Mouse (Mus musculus): ENCODE measurements around the gene Zfp991. TPM values are rescaled to one million over a fixed set of nuclear protein-coding genes. Genes with fewer than 3 reads are reported as not detected.
"Not testable (repeated sequence)": the region's sequence is repeated elsewhere in the genome, so short reads cannot be mapped to it uniquely, and the experiment has no call there.

Zfp991 gene
- polyA plus RNA-seq, 2 experiments from 2014 or later = 6.4 to 12.5 TPM

DNA sequence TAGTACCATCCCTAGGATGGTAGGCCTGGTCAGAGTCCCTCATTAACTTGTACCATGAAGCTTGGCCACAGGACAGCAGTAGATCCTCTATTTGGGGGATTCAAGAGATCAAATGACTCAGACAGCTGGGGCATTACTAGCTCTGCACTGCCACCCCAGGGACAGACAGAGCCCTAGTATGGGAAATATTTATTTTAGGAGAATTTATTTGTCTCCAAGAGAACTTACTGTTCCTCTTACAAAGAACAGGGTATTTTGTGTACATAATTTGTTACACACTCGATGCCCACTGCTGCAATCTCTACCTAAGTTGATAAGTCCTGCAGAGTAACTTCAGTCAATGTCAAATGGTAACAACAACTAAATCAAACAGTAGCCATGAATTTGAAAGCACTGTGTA is 55.0 kb downstream of the Zfp991 start:
- ATAC-seq = not testable (repeated sequence)

DNA sequence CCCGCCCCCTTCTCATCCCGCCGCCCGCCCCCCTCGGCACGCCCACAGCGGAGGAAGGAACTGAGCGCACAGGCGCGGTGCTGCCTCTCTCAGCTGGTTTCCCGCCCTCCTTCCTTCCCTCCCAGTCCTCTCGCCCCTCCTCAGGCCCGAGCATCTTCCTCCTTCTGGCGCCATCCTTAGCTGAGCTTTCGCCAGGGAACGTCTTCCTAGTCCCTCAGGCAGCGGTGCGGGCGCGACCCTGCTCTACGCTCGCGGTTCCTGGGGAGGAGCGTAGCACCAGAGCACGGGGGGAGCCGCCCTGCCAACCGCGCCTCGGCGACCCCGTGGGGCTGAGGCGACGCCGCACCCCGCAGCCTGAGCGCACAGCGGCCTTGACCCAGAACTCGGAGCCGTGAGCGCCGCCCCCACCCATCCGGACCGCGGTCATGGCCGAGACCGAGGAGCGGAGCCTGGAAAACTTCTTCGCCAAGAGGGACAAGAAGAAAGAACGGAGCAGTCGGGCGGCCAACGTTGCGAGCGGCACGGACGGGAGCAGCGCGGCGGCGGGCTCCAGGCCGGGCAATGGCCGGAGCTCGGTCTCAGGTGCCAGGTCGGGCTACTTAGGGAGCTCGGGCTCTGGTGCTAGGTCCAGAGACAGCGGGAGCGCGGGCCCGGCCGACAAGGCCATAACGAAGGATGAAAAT is 55.6 kb downstream of the Zfp991 start:
- not testable (repeated sequence) for ATAC-seq

DNA sequence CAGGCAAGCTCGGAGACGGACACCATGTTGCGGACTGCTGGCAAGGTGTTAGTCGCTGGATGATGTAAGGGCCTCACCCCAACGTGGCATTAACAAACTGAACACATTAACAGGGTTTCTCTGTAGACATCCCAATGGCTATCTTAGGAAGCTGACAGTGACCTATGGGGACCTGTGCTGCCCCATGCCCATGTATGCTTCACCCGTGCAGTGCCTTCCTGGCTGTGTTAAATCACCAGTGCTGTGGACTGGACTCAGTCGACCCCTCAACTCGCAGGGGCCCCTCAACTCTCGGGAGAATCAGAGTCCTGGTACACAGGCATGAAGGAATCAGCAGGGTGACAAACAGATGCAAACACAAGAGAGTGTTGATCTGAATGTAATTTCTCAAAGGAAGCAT is 63.3 kb downstream of the Zfp991 start:
- not testable (repeated sequence) for ATAC-seq

DNA sequence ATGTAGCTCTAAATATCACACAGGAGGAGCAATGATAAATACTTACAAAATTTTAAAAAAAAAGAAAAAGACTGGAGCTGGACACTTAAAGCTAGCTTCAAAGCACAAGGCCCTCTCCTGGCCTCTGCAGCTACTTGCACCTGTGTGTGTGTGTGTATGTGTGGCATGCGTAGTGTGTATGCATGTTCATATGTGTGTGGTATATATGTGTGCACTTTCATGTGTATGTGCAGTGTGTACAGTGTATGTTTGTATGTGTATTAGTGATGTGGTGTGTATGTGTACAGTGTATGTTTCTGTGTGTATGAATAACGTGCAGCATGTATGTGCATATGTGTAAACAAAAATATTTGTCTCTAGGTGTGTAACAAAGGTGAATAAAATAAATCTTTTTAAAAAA is 65.4 kb downstream of the Zfp991 start:
- ATAC-seq = not testable (repeated sequence)

DNA sequence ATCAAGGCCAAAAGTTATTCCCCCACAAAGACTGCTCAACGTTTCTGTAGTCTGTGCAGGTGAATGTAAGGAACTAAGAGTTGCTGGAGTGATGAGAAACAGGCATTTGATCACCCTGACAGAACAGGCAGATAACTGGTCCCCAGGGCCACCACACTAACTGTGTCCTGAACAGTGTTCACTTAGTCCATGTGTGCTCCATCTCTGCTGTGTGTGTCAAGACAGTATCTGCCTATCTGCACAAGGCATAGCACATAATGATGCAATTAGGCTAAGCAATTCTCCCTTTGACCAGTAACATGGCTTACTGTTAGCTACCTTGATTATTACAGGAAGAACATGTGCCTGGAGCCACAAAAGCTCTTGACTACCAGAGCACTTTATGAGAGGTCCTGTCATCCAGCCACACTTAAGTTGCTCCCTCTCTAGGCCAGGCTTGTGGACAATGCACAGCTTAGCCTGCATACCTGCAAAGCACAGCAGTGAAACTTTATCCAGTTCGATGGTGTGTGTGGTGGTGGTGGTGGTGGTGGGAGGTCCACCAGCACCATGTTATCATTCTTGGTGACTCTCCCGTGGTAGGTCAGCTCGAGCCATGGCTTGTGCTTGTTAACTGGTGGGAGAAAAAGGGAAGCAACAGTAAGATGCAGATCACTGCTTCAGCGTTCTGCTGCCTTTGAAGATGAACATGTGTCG is 67.4 kb downstream of the Zfp991 start:
- ATAC-seq = not testable (repeated sequence)

DNA sequence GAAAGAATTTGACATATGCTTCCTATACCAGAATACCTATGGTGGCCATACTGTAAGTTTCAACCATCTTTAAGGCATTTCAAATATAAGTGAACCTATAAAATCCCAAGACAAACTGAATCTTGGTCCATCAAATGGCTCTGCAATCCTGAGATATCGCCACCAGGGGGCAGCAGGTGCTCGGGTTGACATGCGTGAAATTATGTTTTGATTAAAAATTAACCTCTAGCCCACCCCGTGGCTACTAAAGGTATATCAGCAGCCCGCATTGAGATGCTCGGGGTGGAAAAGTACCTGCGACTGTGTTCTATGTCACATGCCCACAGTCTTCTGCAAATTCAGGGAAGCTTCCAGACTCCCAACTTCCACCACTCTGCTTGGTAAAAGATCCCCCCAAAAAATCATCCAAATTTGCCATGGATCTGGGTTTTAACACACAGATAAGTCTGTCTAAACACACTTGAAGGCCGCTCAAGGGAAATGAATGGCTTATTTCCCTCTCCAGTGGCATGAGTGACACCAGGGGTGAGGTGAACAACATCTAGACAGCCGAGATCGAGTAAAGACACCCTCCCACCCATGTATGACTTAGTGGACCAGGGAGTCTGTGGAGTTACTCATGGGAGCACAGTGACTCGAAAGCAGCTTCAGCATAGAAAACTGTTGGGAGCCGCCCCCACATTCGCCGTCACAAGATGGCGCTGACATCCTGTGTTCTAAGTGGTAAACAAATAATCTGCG is 70.3 kb downstream of the Zfp991 start:
- peak; percentile 17 for ATAC-seq

DNA sequence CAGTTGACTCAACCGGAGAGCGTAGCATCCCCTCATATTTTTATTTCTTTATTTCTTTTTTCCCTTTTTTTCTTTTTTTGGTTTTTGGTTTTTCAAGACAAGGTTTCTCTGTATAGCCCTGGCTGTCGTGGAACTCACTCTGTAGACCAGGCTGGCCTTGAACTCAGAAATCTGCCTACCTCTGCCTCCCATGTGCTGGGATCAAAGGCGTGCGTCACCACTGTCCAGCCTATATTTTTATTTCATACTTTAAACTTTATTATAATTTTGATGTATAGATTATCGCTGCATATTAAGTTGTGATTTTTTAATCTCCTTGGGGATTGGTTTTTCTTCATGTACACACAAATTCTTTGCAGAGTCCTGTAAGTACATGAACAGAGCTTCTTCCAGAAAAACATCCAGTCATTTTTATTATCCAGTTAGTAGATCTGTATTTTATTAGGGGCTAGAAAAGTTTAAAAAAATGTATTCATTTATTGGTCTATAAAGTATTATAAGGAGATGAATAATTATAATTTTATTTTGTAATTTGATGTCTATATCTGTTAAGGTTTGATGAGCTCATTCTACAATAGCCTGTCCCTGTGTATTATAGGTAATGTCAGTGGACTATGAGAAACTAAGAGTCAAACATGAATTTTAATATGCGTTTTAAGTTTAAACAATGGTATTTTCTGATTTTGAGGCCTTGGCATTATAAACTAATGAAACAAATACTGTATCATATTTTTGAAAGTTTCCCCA is 80.5 kb downstream of the Zfp991 start:
- ATAC-seq = not testable (repeated sequence)

DNA sequence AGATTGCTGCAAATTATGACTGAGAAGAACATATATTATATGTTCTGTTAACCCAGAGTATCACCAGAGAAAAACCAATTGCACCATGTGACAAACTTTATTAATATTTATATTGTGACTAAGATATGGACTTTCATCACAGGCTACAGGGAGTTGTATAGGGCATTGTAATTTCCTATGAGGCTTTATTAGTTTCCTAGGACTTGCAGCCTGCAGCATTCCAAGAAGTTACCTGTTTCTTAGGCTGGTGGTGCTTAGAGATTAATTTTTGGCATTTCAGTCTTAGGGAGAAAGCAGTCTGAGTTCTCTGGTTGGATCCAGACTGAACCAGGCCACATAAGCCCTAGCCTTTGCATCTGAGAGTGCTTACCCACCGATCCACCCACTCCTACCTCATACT is 82.4 kb downstream of the Zfp991 start:
- not testable (repeated sequence) for ATAC-seq

DNA sequence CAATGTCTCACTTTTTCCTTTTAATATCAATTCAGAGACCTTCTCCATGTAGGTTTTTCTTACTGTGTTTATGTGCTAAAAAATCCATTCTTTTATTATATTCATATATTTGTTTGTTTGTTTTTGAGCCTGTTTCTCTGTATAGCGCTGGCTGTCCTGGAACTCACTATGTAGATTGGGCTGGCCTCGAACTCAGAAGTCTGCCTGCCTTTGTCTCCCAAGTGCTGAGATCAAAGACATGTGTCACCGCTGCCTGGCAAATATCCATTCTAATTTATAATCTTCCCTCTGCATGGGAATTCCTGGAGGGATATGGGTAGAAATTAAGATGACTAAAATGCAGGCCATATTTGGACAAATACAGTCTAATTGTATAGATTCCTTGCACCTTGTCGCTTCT is 85.8 kb downstream of the Zfp991 start:
- not testable (repeated sequence) for ATAC-seq

DNA sequence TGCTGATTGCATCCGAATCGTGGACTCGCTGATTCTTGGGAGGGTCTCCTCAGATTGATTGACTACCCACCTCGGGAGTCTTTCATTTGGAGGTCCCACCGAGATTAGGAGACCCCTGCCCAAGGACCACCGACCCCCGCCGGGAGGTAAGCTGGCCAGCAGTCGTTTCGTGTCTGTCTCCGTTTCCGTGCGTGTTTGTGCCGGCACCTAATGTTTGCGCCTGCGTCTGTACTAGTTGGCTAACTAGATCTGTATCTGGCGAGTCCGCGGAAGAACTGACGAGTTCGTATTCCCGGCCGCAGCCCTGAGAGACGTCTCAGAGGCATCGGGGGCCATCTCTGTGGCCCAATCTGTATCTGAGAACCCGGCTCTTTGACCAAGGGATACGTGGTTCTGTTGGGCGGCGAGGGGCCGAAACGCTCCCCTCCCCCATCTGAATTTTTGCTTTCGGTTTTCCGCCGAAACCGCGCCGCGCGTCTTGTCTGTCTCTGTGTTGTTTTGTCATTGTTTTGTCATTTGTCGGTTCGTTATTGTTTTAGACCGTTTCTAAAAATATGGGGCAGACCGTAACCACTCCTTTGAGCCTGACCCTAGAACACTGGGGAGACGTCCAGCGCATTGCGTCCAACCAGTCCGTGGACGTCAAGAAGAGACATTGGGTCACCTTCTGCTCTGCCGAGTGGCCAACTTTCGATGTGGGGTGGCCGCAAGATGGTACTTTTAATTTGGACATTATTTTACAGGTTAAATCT is 87.7 kb downstream of the Zfp991 start:
- ATAC-seq = peak; percentile 19

DNA sequence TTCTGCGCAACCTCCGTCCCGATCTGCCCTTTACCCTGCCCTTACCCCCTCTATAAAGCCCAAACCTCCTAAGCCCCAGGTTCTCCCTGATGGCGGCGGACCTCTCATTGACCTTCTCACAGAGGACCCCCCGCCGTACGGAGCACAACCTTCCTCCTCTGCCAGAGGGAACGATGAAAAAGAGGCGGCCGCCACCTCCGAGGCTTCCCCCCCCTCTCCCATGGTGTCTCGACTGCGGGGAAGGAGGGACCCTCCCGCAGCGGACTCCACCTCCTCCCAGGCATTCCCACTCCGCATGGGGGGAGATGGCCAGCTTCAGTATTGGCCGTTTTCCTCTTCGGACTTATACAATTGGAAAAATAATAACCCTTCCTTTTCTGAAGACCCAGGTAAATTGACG is 88.4 kb downstream of the Zfp991 start:
- ATAC-seq = not testable (repeated sequence)

DNA sequence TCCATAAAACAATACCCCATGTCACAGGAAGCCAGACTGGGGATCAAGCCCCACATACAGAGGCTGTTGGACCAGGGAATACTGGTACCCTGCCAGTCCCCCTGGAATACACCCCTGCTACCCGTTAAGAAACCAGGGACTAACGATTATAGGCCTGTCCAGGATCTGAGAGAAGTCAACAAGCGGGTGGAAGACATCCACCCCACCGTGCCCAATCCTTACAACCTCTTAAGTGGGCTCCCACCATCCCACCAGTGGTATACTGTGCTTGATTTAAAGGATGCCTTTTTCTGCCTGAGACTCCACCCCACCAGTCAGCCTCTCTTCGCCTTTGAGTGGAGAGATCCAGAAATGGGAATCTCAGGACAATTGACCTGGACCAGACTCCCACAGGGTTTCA is 90.2 kb downstream of the Zfp991 start:
- ATAC-seq = not testable (repeated sequence)

DNA sequence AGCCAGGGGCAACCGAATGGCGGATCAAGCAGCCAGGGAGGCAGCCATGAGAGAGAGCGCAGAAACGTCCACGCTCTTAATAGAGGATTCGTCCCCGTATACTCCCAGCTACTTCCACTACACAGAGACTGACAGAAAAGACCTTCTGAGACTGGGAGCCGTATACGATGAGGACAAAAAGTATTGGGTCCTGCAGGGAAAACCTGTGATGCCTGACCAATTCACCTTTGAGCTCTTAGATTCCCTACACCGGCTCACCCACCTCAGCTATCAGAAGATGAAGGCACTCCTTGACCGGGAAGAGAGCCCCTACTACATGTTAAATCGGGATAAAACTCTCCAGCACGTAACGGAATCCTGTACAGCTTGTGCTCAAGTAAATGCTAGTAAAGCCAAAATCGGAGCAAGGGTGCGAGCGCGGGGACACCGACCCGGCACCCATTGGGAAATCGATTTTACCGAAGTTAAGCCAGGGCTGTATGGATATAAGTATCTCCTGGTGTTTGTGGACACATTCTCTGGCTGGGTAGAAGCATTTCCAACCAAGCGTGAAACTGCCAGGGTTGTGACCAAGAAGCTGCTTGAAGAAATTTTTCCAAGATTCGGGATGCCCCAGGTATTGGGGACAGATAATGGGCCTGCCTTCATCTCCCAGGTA is 92.1 kb downstream of the Zfp991 start:
- not testable (repeated sequence) for ATAC-seq

DNA sequence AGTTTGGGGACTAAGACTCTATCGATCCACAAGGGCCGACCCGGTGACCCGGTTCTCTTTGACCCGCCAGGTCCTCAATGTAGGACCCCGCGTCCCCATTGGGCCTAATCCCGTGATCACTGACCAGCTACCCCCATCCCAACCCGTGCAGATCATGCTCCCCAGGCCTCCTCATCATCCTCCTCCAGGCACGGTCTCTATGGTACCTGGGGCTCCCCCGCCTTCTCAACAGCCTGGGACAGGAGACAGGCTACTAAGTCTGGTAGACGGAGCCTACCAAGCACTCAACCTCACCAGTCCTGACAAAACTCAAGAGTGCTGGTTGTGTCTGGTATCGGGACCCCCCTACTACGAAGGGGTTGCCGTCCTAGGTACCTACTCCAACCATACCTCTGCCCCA is 93.8 kb downstream of the Zfp991 start:
- not testable (repeated sequence) for ATAC-seq

DNA sequence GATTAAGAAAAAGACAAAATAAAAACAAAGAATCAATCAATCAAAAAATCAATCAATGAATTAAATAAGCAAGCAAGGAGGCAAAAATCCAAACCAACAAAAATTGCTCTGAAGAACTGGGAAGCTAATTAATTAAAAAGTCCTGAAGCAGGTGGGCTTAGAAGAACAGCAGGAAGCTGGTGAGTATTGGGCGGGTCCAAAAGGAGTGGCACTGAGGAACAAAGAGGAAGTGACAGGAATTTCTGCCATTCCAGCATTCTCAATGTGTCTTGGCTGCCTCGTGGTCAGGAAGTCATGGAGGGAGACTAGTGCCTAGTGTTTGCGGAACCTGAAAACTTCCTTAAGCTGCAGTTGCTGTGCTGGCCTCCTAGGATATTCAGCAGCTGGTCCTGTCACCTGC is 98.2 kb downstream of the Zfp991 start:
- not testable (repeated sequence) for ATAC-seq

Other genes with a start within 250 kb of the Zfp991 start
- gene Gm21411, start 222.4 kb upstream of the Zfp991 start, polyA plus RNA-seq (2017; shearing (Covaris generic)) = 1 to 10 TPM in 1 of 2 experiments, not detected in 1; 2.1 TPM
- 1 to 10 TPM in 1 of 2 experiments, not detected in 1; 4.1 TPM for gene Zfp989, start 160.1 kb upstream of the Zfp991 start, polyA plus RNA-seq (2017; shearing (Covaris generic))
- gene Rex2, start 110.2 kb upstream of the Zfp991 start, polyA plus RNA-seq (2017; shearing (Covaris generic)) = under 1 TPM in 1 of 2 experiments, not detected in 1; 0.42 TPM
- under 1 TPM; 0.46 to 0.73 TPM for gene Zfp988, start 173.6 kb downstream of the Zfp991 start, polyA plus RNA-seq (2017; shearing (Covaris generic))
- gene Zfp978, start 229.3 kb downstream of the Zfp991 start, polyA plus RNA-seq (2017; shearing (Covaris generic)) = under 1 TPM in 1 of 2 experiments, not detected in 1; 0.33 TPM